Mouse (Mus musculus) midbrain, embryonic 15.5 days (tissue): Measurements from ENCODE around the gene Oasl2. TPM values are rescaled to one million over a fixed set of nuclear protein-coding genes. Genes with fewer than 3 reads are reported as not detected.
"Not testable (repeated sequence)": the region's sequence is repeated elsewhere in the genome, so short reads cannot be mapped to it uniquely, and the experiment has no call there.

Experiments
- ATAC-seq: fragments of 200-750 bp; cut with Nextera tagmentation; replicated peaks from 2 replicates; pipeline ENCODE4 v1.8.0; 2017; ENCODE audit warnings: moderate TSS enrichment
- H3K27ac ChIP-seq: fragments of 300-500 bp; sonication (generic); 2 replicates; pipeline ENCODE4 v1.5.1; 2015; ENCODE audit warnings: mild to moderate bottlenecking, inconsistent platforms
- H3K27me3 ChIP-seq: fragments of 300-500 bp; sonication (generic); replicated peaks from 2 replicates; pipeline ENCODE4 v1.6.1; 2015; ENCODE audit warnings: inconsistent platforms
- H3K36me3 ChIP-seq: fragments of 300-500 bp; sonication (generic); replicated peaks from 2 replicates; pipeline ENCODE4 v1.6.1; 2015; ENCODE audit warnings: inconsistent platforms
- H3K4me1 ChIP-seq: fragments of 300-500 bp; sonication (generic); 2 replicates; pipeline ENCODE4 v1.6.1; 2015; ENCODE audit warnings: inconsistent platforms
- H3K4me2 ChIP-seq: fragments of 300-500 bp; sonication (generic); 2 replicates; pipeline ENCODE4 v1.6.1; 2015; ENCODE audit warnings: inconsistent platforms, mild to moderate bottlenecking, moderate library complexity
- H3K4me3 ChIP-seq: fragments of 300-500 bp; sonication (generic); 2 replicates; pipeline ENCODE4 v1.5.1; 2015; ENCODE audit warnings: mild to moderate bottlenecking, inconsistent platforms
- H3K9ac ChIP-seq: fragments of 300-500 bp; sonication (generic); 2 replicates; pipeline ENCODE4 v1.6.1; 2015; ENCODE audit warnings: mild to moderate bottlenecking, inconsistent platforms
- H3K9me3 ChIP-seq: fragments of 300-500 bp; sonication (generic); 2 replicates; pipeline ENCODE4 v1.6.1; 2016; ENCODE audit warnings: inconsistent platforms
- WGBS: fragments of 180-500 bp; shearing (Covaris S2); methylation state at CpG from one replicate; pipeline ENCODE4 v1.1.7; 2015; ENCODE audit warnings: mixed read lengths; 5-methylcytosine and 5-hydroxymethylcytosine counted together
- polyA plus RNA-seq: library from polyadenylated mRNA; unstranded; fragments of >200 nt; fragmentation: Nextera tagmentation; extraction: Ambion mirVana; gene quantifications from 2 replicates; pipeline ENCODE4 v1.2.1, GENCODE M21; 2015

Oasl2 gene
- polyA plus RNA-seq, 1 experiment from 2014 or later: 4.8 TPM

GRCm38 (mm10) chr5:114882319-114882718, 14.4 kb upstream of the Oasl2 start:
- H3K27ac ChIP-seq, H3K4me1 ChIP-seq, H3K4me3 ChIP-seq, ATAC-seq, H3K9ac ChIP-seq, H3K9me3 ChIP-seq, H3K27me3 ChIP-seq, H3K36me3 ChIP-seq, H3K4me2 ChIP-seq: not testable (repeated sequence)
- 87% methylated on average over 6 of the region's 7 CpGs for WGBS

- 95% methylated on average over 11 of the region's 11 CpGs for WGBS
- Histone ChIP-seq H3K36me3 (no peaks in the 10 kb centered on the region), H3K27me3 (no peaks in the 10 kb centered on the region), H3K4me2 (no peak overlapping the region), H3K9me3 (no peaks in the 10 kb centered on the region), H3K4me1 (no peaks in the 10 kb centered on the region), H3K9ac (no peak overlapping the region), H3K4me3 (no peak overlapping the region), H3K27ac (no peak overlapping the region)
- no peak for ATAC-seq
Measured at GRCm38 (mm10) chr5:114883022-114883421, 13.7 kb upstream of the Oasl2 start.

- no peak overlapping the region for H3K4me3 ChIP-seq
- no peaks in the 10 kb centered on the region for H3K9me3 ChIP-seq
- H3K27me3 ChIP-seq: no peaks in the 10 kb centered on the region
- WGBS: 82% methylated on average over 6 of the region's 6 CpGs
- no peak overlapping the region for H3K4me2 ChIP-seq
- no peaks in the 10 kb centered on the region for H3K4me1 ChIP-seq
- no peak overlapping the region for H3K27ac ChIP-seq
- no peak overlapping the region for H3K9ac ChIP-seq
- no peak for ATAC-seq
- no peaks in the 10 kb centered on the region for H3K36me3 ChIP-seq
Measured at GRCm38 (mm10) chr5:114886801-114887200, 9.9 kb upstream of the Oasl2 start.

- H3K36me3 ChIP-seq: no peaks in the 10 kb centered on the region
- H3K4me2 ChIP-seq: no peak overlapping the region
- 85% methylated on average over 2 of the region's 2 CpGs for WGBS
Measured at GRCm38 (mm10) chr5:114888995-114889394, 7.7 kb upstream of the Oasl2 start.

GRCm38 (mm10) chr5:114895542-114895941, 1.2 kb upstream of the Oasl2 start:
- WGBS: 92% methylated on average over 4 of the region's 4 CpGs
- H3K9me3 ChIP-seq: no peaks in the 10 kb centered on the region
- H3K36me3 ChIP-seq: no peaks in the 10 kb centered on the region
- no peak overlapping the region for H3K4me2 ChIP-seq
- H3K4me3 ChIP-seq: no peak overlapping the region
- H3K27ac ChIP-seq: no peak overlapping the region
- no peaks in the 10 kb centered on the region for H3K27me3 ChIP-seq
- H3K9ac ChIP-seq: no peak overlapping the region
- no peak for ATAC-seq
- no peaks in the 10 kb centered on the region for H3K4me1 ChIP-seq

More at GRCm38 (mm10) chr5:114888995-114889394, 7.7 kb upstream of the Oasl2 start:
- no peak for ATAC-seq
- H3K4me1 ChIP-seq: no peaks in the 10 kb centered on the region
- no peak overlapping the region for H3K27ac ChIP-seq
- no peaks in the 10 kb centered on the region for H3K9me3 ChIP-seq
- H3K9ac ChIP-seq: no peak overlapping the region
- H3K4me3 ChIP-seq: no peak overlapping the region
- H3K27me3 ChIP-seq: no peaks in the 10 kb centered on the region

- Histone ChIP-seq H3K27me3 (no peaks in the 10 kb centered on the region), H3K9me3 (no peaks in the 10 kb centered on the region), H3K4me2 (0 out of 2 replicates have a peak overlapping the region, but pooled peaks have one; percentile 4), H3K9ac (no peak overlapping the region), H3K36me3 (no peaks in the 10 kb centered on the region), H3K4me3 (no peak overlapping the region), H3K27ac (no peak overlapping the region), H3K4me1 (no peaks in the 10 kb centered on the region)
- 15% methylated on average over 7 of the region's 7 CpGs for WGBS
- no peak for ATAC-seq
Measured at GRCm38 (mm10) chr5:114897374-114897793, 648 bp downstream of the Oasl2 start.

- no peaks in the 10 kb centered on the region for H3K9me3 ChIP-seq
Measured at GRCm38 (mm10) chr5:114898857-114899256, 2.1 kb downstream of the Oasl2 start.

GRCm38 (mm10) chr5:114902413-114902812, 5.7 kb downstream of the Oasl2 start:
- H3K9me3 ChIP-seq: no peaks in the 10 kb centered on the region
- no peak overlapping the region for H3K4me3 ChIP-seq
- no peaks in the 10 kb centered on the region for H3K36me3 ChIP-seq
- H3K27me3 ChIP-seq: no peaks in the 10 kb centered on the region
- H3K27ac ChIP-seq: no peak overlapping the region
- H3K4me2 ChIP-seq: no peak overlapping the region
- no peak overlapping the region for H3K9ac ChIP-seq
- ATAC-seq: no peak
- H3K4me1 ChIP-seq: no peaks in the 10 kb centered on the region
- 19% methylated on average over 1 of the region's 1 CpGs for WGBS

More at GRCm38 (mm10) chr5:114898857-114899256, 2.1 kb downstream of the Oasl2 start:
- H3K36me3 ChIP-seq: no peaks in the 10 kb centered on the region
- H3K4me2 ChIP-seq: no peak overlapping the region
- no peak for ATAC-seq
- no peaks in the 10 kb centered on the region for H3K4me1 ChIP-seq
- H3K27me3 ChIP-seq: no peaks in the 10 kb centered on the region
- no peak overlapping the region for H3K4me3 ChIP-seq
- H3K9ac ChIP-seq: no peak overlapping the region
- no peak overlapping the region for H3K27ac ChIP-seq
- 80% methylated on average over 7 of the region's 7 CpGs for WGBS

- Histone ChIP-seq H3K27me3 (no peaks in the 10 kb centered on the region), H3K4me3 (no peak overlapping the region), H3K36me3 (no peaks in the 10 kb centered on the region), H3K9me3 (no peaks in the 10 kb centered on the region), H3K4me2 (no peak overlapping the region), H3K9ac (no peak overlapping the region), H3K4me1 (no peaks in the 10 kb centered on the region), H3K27ac (no peak overlapping the region)
- no peak for ATAC-seq
- WGBS: 50% methylated on average over 13 of the region's 13 CpGs
Measured at GRCm38 (mm10) chr5:114908598-114909305, 12.0 kb downstream of the Oasl2 start.

GRCm38 (mm10) chr5:114913686-114914085, 16.9 kb downstream of the Oasl2 start:
- Histone ChIP-seq H3K27me3 (no peaks in the 10 kb centered on the region), H3K4me2 (no peak overlapping the region), H3K36me3 (no peaks in the 10 kb centered on the region), H3K9me3 (no peaks in the 10 kb centered on the region), H3K27ac (no peak overlapping the region), H3K4me1 (no peaks in the 10 kb centered on the region), H3K4me3 (no peak overlapping the region), H3K9ac (no peak overlapping the region)
- WGBS: 78% methylated on average over 4 of the region's 4 CpGs
- ATAC-seq: no peak

GRCm38 (mm10) chr5:114914855-114915254, 18.1 kb downstream of the Oasl2 start:
- H3K4me3 ChIP-seq: no peak overlapping the region
- no peaks in the 10 kb centered on the region for H3K27me3 ChIP-seq
- ATAC-seq: no peak
- no peak overlapping the region for H3K9ac ChIP-seq
- H3K36me3 ChIP-seq: no peaks in the 10 kb centered on the region
- no peak overlapping the region for H3K4me2 ChIP-seq
- WGBS: 80% methylated on average over 8 of the region's 8 CpGs
- no peak overlapping the region for H3K27ac ChIP-seq
- H3K4me1 ChIP-seq: no peaks in the 10 kb centered on the region
- no peaks in the 10 kb centered on the region for H3K9me3 ChIP-seq

GRCm38 (mm10) chr5:114915854-114916253, 19.1 kb downstream of the Oasl2 start:
- WGBS: 72% methylated on average over 5 of the region's 5 CpGs
- H3K27ac ChIP-seq: no peak overlapping the region
- no peak for ATAC-seq
- no peak overlapping the region for H3K4me3 ChIP-seq
- H3K36me3 ChIP-seq: no peaks in the 10 kb centered on the region
- no peak overlapping the region for H3K4me2 ChIP-seq
- no peaks in the 10 kb centered on the region for H3K9me3 ChIP-seq
- no peak overlapping the region for H3K9ac ChIP-seq
- no peaks in the 10 kb centered on the region for H3K4me1 ChIP-seq
- H3K27me3 ChIP-seq: no peaks in the 10 kb centered on the region

- no peak overlapping the region for H3K27ac ChIP-seq
- H3K4me2 ChIP-seq: no peak overlapping the region
- H3K27me3 ChIP-seq: no peaks in the 10 kb centered on the region
- no peaks in the 10 kb centered on the region for H3K9me3 ChIP-seq
- H3K4me1 ChIP-seq: no peaks in the 10 kb centered on the region
- WGBS: 85% methylated on average over 4 of the region's 4 CpGs
- H3K9ac ChIP-seq: no peak overlapping the region
- no peaks in the 10 kb centered on the region for H3K36me3 ChIP-seq
- no peak for ATAC-seq
- H3K4me3 ChIP-seq: no peak overlapping the region
Measured at GRCm38 (mm10) chr5:114916777-114917176, 20.0 kb downstream of the Oasl2 start.
